14 mouse cellular contexts compared by ENCODE assay signal in genomic region chr2:33892354-33892753, GRCm38 (mm10). TPM values are rescaled to one million over a fixed set of nuclear protein-coding genes. Genes with fewer than 3 reads are reported as not detected.
DNase-seq lines count a peak whose midpoint lies in the region; ATAC-seq and TF ChIP-seq lines count a peak whose summit lies in the region.
"Had no signal": no experiment of that assay in that cellular context is flagged by ENCODE, and none has a peak within 500 bp of the region (broad histone marks: within the 10 kb centered on the region; RNA-seq: fewer than 3 reads in every experiment).

No protein-coding gene starts in this region.

- H3K9ac ChIP-seq in forebrain, embryonic 14.5 days (ENCODE audit: low read length): no peak overlapping the region
- H3K9ac ChIP-seq in forebrain, embryonic 11.5 days (ENCODE audit: low read length): no peak overlapping the region
- no peak overlapping the region for H3K9ac ChIP-seq in forebrain, postnatal 0 days
- H3K9ac ChIP-seq: lung, embryonic 15.5 days had no signal

- no peak for TF ChIP-seq CTCF in forebrain, postnatal 0 days (IDR thresholded peaks at IDR 0.05; ENCODE audit: low read depth)
- TF ChIP-seq CTCF in thymus, adult 2 months (IDR thresholded peaks at IDR 0.05; ENCODE audit: borderline replicate concordance, control insufficient read depth, extremely low read depth, insufficient read depth, low read length, poor library complexity): no peak

- peaks cover 5% of the 10 kb centered on the region; the same call in 1 of the 2 replicates for H3K4me1 ChIP-seq in forebrain, embryonic 14.5 days (ENCODE audit: control insufficient read depth, insufficient read depth, low read length)
- H3K4me1 ChIP-seq in forebrain, embryonic 11.5 days (replicated peaks; ENCODE audit: control insufficient read depth, insufficient read depth, low read length): peaks cover 3% of the 10 kb centered on the region; the same call in 1 of the 2 replicates
- H3K4me1 ChIP-seq in forebrain, postnatal 0 days (ENCODE audit: insufficient read depth): 0 out of 2 replicates have a peak, but pooled peaks cover 3% of the 10 kb centered on the region
- H3K4me1 ChIP-seq in thymus, adult 2 months (replicated peaks; ENCODE audit: control insufficient read depth, insufficient read depth, low read length): peaks cover 6% of the 10 kb centered on the region

- ATAC-seq in forebrain, embryonic 14.5 days: peak; percentile 51; the same call in 1 of the 2 replicates
- no peak for ATAC-seq in forebrain, embryonic 11.5 days (replicated peaks; ENCODE audit: low FRiP score)
- ATAC-seq in forebrain, postnatal 0 days: peak; percentile 76

- WGBS in forebrain, embryonic 14.5 days: 77% methylated on average over 7 of the region's 7 CpGs
- WGBS in forebrain, embryonic 11.5 days: 84% methylated on average over 7 of the region's 7 CpGs
- WGBS in forebrain, postnatal 0 days: 56% methylated on average over 7 of the region's 7 CpGs
- 88% methylated on average over 7 of the region's 7 CpGs for WGBS in thymus, adult 2 months

- H3K36me3 ChIP-seq in forebrain, embryonic 14.5 days (ENCODE audit: control insufficient read depth, insufficient read depth, low read length): no peaks in the 10 kb centered on the region
- no peaks in the 10 kb centered on the region for H3K36me3 ChIP-seq in forebrain, embryonic 11.5 days (ENCODE audit: control insufficient read depth, insufficient read depth, low read length)
- H3K36me3 ChIP-seq in forebrain, postnatal 0 days (ENCODE audit: insufficient read depth): no peaks in the 10 kb centered on the region
- H3K36me3 ChIP-seq in thymus, adult 2 months (ENCODE audit: control insufficient read depth, insufficient read depth, low read length): no peaks in the 10 kb centered on the region
- H3K36me3 ChIP-seq: lung, embryonic 15.5 days had no signal

- no peak overlapping the region for H3K4me2 ChIP-seq in forebrain, embryonic 14.5 days (ENCODE audit: low read length)
- no peak overlapping the region for H3K4me2 ChIP-seq in forebrain, embryonic 11.5 days (ENCODE audit: low read depth, low read length, severe bottlenecking)
- H3K4me2 ChIP-seq in forebrain, postnatal 0 days (ENCODE audit: low read depth): no peak overlapping the region
- H3K4me2 ChIP-seq: lung, embryonic 15.5 days had no signal

- no peak overlapping the region for H3K4me3 ChIP-seq in forebrain, embryonic 14.5 days (ENCODE audit: low read depth, low read length)
- H3K4me3 ChIP-seq in forebrain, embryonic 11.5 days (ENCODE audit: low read depth, low read length): no peak overlapping the region
- H3K4me3 ChIP-seq in forebrain, postnatal 0 days (ENCODE audit: low read depth, low read length): no peak overlapping the region
- H3K4me3 ChIP-seq in thymus, adult 2 months (ENCODE audit: control insufficient read depth, insufficient read depth, low read length): no peak overlapping the region
- H3K4me3 ChIP-seq: erythroblast, embryonic 14.5 days; gastrocnemius, adult 2 months; heart, adult 2 months; lung, embryonic 15.5 days had no signal

- H3K9me3 ChIP-seq in forebrain, embryonic 14.5 days (replicated peaks; ENCODE audit: control insufficient read depth, low read length): no peaks in the 10 kb centered on the region; the same call in 1 of the 2 replicates
- H3K9me3 ChIP-seq in forebrain, embryonic 11.5 days (ENCODE audit: control insufficient read depth, low read length): peaks cover 2% of the 10 kb centered on the region; the same call in 1 of the 2 replicates
- no peaks in the 10 kb centered on the region for H3K9me3 ChIP-seq in forebrain, postnatal 0 days (ENCODE audit: low read length)
- H3K9me3 ChIP-seq: lung, embryonic 15.5 days had no signal

- H3K27me3 ChIP-seq in forebrain, embryonic 14.5 days (replicated peaks; ENCODE audit: control insufficient read depth, insufficient read depth, low read length): no peaks in the 10 kb centered on the region
- H3K27me3 ChIP-seq in forebrain, embryonic 11.5 days (ENCODE audit: control insufficient read depth, insufficient read depth, low read length): no peaks in the 10 kb centered on the region
- no peaks in the 10 kb centered on the region for H3K27me3 ChIP-seq in forebrain, postnatal 0 days (ENCODE audit: insufficient read depth, low read length)
- no peaks in the 10 kb centered on the region for H3K27me3 ChIP-seq in thymus, adult 2 months (ENCODE audit: control insufficient read depth, insufficient read depth, low read length)
- H3K27me3 ChIP-seq: lung, embryonic 15.5 days had no signal

- DNase-seq in forebrain, embryonic 14.5 days (ENCODE audit: low spot score): peak; percentile 64
- no peak for DNase-seq in forebrain, embryonic 11.5 days (ENCODE audit: low spot score)
- peak; percentile 30 for DNase-seq in retina, postnatal 1 day
- DNase-seq in retina, embryonic 14.5 days (ENCODE audit: low spot score): no peak
- peak; percentile 70 for DNase-seq in forebrain, postnatal 0 days
- no peak for DNase-seq in adrenal gland, adult (ENCODE audit: inconsistent age in 2 of 2, low spot score in 1 of 2)
- DNase-seq in lung, postnatal 25 days (ENCODE audit: low spot score): no peak
- DNase-seq in thymus, adult 2 months: no peak
- DNase-seq: adrenal gland, adult 2 months; gastrocnemius, adult 2 months; heart, adult 2 months; heart, postnatal 10 days had no signal

- no peak for TF ChIP-seq POLR2A in thymus, adult 2 months (IDR thresholded peaks at IDR 0.05; ENCODE audit: control insufficient read depth, extremely low read depth, insufficient read depth, low read length, poor library complexity)

- no peak overlapping the region for H3K27ac ChIP-seq in forebrain, embryonic 14.5 days (ENCODE audit: low read depth, low read length)
- no peak overlapping the region for H3K27ac ChIP-seq in forebrain, embryonic 11.5 days (ENCODE audit: low read depth, low read length)
- 0 out of 2 replicates have a peak overlapping the region, but pooled peaks have one; percentile 15 for H3K27ac ChIP-seq in forebrain, postnatal 0 days (ENCODE audit: low read depth, low read length)
- H3K27ac ChIP-seq in thymus, adult 2 months (ENCODE audit: control insufficient read depth, insufficient read depth, low read length): no peak overlapping the region
- H3K27ac ChIP-seq: gastrocnemius, adult 2 months; heart, adult 2 months; lung, embryonic 15.5 days had no signal

RNA-seq across cellular contexts. Expression of gene Mvb12b, which starts 4.6 kb away (rescaled TPM):
- 49.5 and 52.2 TPM in 2 replicates for polyA plus RNA-seq in forebrain, embryonic 14.5 days (2014; fragmentation: Nextera tagmentation; extraction: Ambion mirVana)
- 30.9 and 31.1 TPM in 2 replicates for polyA plus RNA-seq in forebrain, embryonic 11.5 days (2014; fragmentation: Nextera tagmentation; extraction: Ambion mirVana)
- total RNA-seq in forebrain, postnatal 0 days (2014; rRNA removed): 107 and 141 TPM in 2 replicates
- 72.0 and 82.8 TPM in 2 replicates for polyA plus RNA-seq in forebrain, postnatal 0 days (2015; fragmentation: Nextera tagmentation; extraction: Ambion mirVana)
- polyA plus RNA-seq in thymus, adult 2 months (2012; rRNA removed): 79.3 and 94.9 TPM in 2 replicates

Comparison
In these comparisons a context has a peak if more than half of its experiments do, and no peak if none do; other contexts are left out.
1. DNase-seq: peak in forebrain, embryonic 14.5 days (single experiment), retina, postnatal 1 day (single experiment) and forebrain, postnatal 0 days (single experiment); none in forebrain, embryonic 11.5 days (single experiment), retina, embryonic 14.5 days (single experiment), adrenal gland, adult (0 of 2), lung, postnatal 25 days (single experiment) and thymus, adult 2 months (single experiment).